Mouse (Mus musculus) small intestine, adult 2 months (tissue): Measurements from ENCODE around the gene Bcl2l15.

Experiments
- CTCF ChIP-seq: fragments of 200-500 bp; IDR thresholded peaks from 2 replicates; pipeline ENCODE4 v1.5.1; 2012; ENCODE audit warnings: low read depth, mild to moderate bottlenecking, control low read depth, inconsistent platforms, low read length, moderate library complexity, mixed read lengths; ENCODE audit not compliant: insufficient replicate concordance, insufficient read length; ENCODE audit errors: extremely low read depth
- POLR2A ChIP-seq: fragments of 200-500 bp; IDR thresholded peaks from 2 replicates; pipeline ENCODE4 v1.6.1; 2012; ENCODE audit warnings: low read depth, mild to moderate bottlenecking, control low read depth, inconsistent platforms, low read length, moderate library complexity

DNA sequence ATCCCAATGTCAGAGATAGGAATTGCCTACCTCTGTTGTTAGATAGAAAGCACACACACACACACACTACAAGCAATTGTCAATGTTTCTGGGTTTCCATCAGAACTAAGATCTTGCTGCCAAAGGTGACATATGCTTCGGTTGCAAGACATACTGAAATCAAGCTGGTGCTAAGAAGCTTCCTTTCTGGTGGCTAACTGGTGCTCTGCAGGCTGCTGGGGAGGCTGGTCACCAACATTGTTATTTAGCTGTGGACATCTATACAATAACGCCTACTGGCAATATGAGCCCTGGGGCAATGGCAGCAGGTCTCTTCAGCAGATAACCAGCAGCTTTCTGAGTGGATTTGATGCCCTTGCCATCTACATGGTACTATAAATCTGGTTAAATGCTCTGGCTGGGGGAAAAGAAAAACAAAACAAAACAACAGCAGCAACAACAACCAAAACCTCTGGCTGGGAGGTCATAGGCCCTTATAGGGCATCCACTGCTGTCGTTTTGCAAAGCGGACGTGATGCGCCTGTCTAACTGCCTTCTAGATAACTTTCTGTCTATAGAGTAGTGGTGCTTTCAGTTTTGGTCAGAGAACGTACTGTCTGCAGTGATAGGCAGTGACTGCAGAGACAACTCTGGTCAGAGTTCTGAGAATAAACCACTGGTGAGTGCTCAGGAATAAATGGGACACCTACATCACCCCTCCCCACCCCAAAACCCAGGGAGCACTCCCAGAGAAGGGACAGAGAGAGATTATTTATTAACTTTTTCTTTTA, 24.8 kb downstream of the Bcl2l15 start:
- TF ChIP-seq CTCF (no peak), POLR2A (no peak)
